Mouse (Mus musculus): ENCODE measurements around the gene Gfy. TPM values are rescaled to one million over a fixed set of nuclear protein-coding genes. Genes with fewer than 3 reads are reported as not detected.

Gfy gene
- polyA plus RNA-seq, 1 experiment from 2014 or later = not detected

Small RNAs within 50 kb of the gene (microRNA-seq; reads per million reads assigned to microRNA genes)
- gene Mir5121 (8.0 reads per million, percentile 23 among the genes with 10 or more reads in this experiment), gene Mir7055 (not detected)

Other genes with a start within 250 kb of the Gfy start
- 0.13 and 0.27 TPM in 2 replicates for gene Tsks, start 236.4 kb downstream of the Gfy start, polyA plus RNA-seq (2015; fragmentation: Nextera tagmentation; extraction: Ambion mirVana)
- 9.0 and 12.2 TPM in 2 replicates for gene Cpt1c, start 204.7 kb downstream of the Gfy start, polyA plus RNA-seq (2015; fragmentation: Nextera tagmentation; extraction: Ambion mirVana)
- 315 and 356 TPM in 2 replicates for gene Prmt1, start 193.0 kb downstream of the Gfy start, polyA plus RNA-seq (2015; fragmentation: Nextera tagmentation; extraction: Ambion mirVana)
- 61.6 and 76.7 TPM in 2 replicates for gene Irf3, start 181.9 kb downstream of the Gfy start, polyA plus RNA-seq (2015; fragmentation: Nextera tagmentation; extraction: Ambion mirVana)
- gene Bcl2l12, start 180.9 kb downstream of the Gfy start, polyA plus RNA-seq (2015; fragmentation: Nextera tagmentation; extraction: Ambion mirVana) = 34.5 and 35.4 TPM in 2 replicates
- gene Scaf1, start 163.2 kb downstream of the Gfy start, polyA plus RNA-seq (2015; fragmentation: Nextera tagmentation; extraction: Ambion mirVana) = 25.1 and 32.5 TPM in 2 replicates
- 76.4 and 80.8 TPM in 2 replicates for gene Rras, start 161.6 kb downstream of the Gfy start, polyA plus RNA-seq (2015; fragmentation: Nextera tagmentation; extraction: Ambion mirVana)
- gene Prr12, start 126.7 kb downstream of the Gfy start, polyA plus RNA-seq (2015; fragmentation: Nextera tagmentation; extraction: Ambion mirVana) = 5.0 and 7.6 TPM in 2 replicates
- 42.4 and 54.8 TPM in 2 replicates for gene Nosip, start 117.1 kb downstream of the Gfy start, polyA plus RNA-seq (2015; fragmentation: Nextera tagmentation; extraction: Ambion mirVana)
- 12.9 and 15.9 TPM in 2 replicates for gene Prrg2, start 116.9 kb downstream of the Gfy start, polyA plus RNA-seq (2015; fragmentation: Nextera tagmentation; extraction: Ambion mirVana)
- gene Rcn3, start 87.3 kb downstream of the Gfy start, polyA plus RNA-seq (2015; fragmentation: Nextera tagmentation; extraction: Ambion mirVana) = 223 and 285 TPM in 2 replicates
- gene Fcgrt, start 75.7 kb downstream of the Gfy start, polyA plus RNA-seq (2015; fragmentation: Nextera tagmentation; extraction: Ambion mirVana) = 52.5 and 62.7 TPM in 2 replicates
- gene Rps11, start 55.1 kb downstream of the Gfy start, polyA plus RNA-seq (2015; fragmentation: Nextera tagmentation; extraction: Ambion mirVana) = 794 and 808 TPM in 2 replicates
- 697 and 762 TPM in 2 replicates for gene Rpl13a, start 50.8 kb downstream of the Gfy start, polyA plus RNA-seq (2015; fragmentation: Nextera tagmentation; extraction: Ambion mirVana)
- gene Gm45713, start 43.3 kb downstream of the Gfy start, polyA plus RNA-seq (2015; fragmentation: Nextera tagmentation; extraction: Ambion mirVana) = 0.22 TPM in 1 of 2 replicates, not detected in the other
- gene Flt3l, start 43.1 kb downstream of the Gfy start, polyA plus RNA-seq (2015; fragmentation: Nextera tagmentation; extraction: Ambion mirVana) = 1.5 and 2.2 TPM in 2 replicates
- gene Pih1d1, start 25.3 kb downstream of the Gfy start, polyA plus RNA-seq (2015; fragmentation: Nextera tagmentation; extraction: Ambion mirVana) = 76.5 and 77.3 TPM in 2 replicates
- 26.4 and 40.4 TPM in 2 replicates for gene Aldh16a1, start 25.0 kb downstream of the Gfy start, polyA plus RNA-seq (2015; fragmentation: Nextera tagmentation; extraction: Ambion mirVana)
- gene Slc17a7, start 15.6 kb downstream of the Gfy start, polyA plus RNA-seq (2015; fragmentation: Nextera tagmentation; extraction: Ambion mirVana) = 2.7 and 3.5 TPM in 2 replicates
- gene Pth2, start 1.4 kb upstream of the Gfy start, polyA plus RNA-seq (2015; fragmentation: Nextera tagmentation; extraction: Ambion mirVana) = not detected in 2 replicates
- gene Ccdc155, start 25.3 kb upstream of the Gfy start, polyA plus RNA-seq (2015; fragmentation: Nextera tagmentation; extraction: Ambion mirVana) = 0.53 and 0.80 TPM in 2 replicates
- gene Dkkl1, start 32.6 kb upstream of the Gfy start, polyA plus RNA-seq (2015; fragmentation: Nextera tagmentation; extraction: Ambion mirVana) = 0.90 and 1.2 TPM in 2 replicates
- gene Tead2, start 36.2 kb upstream of the Gfy start, polyA plus RNA-seq (2015; fragmentation: Nextera tagmentation; extraction: Ambion mirVana) = 89.0 and 106 TPM in 2 replicates
- gene Cd37, start 59.5 kb upstream of the Gfy start, polyA plus RNA-seq (2015; fragmentation: Nextera tagmentation; extraction: Ambion mirVana) = 2.4 and 8.3 TPM in 2 replicates
- gene Slc6a16, start 61.5 kb upstream of the Gfy start, polyA plus RNA-seq (2015; fragmentation: Nextera tagmentation; extraction: Ambion mirVana) = 0.11 and 0.18 TPM in 2 replicates
- gene Slc6a21, start 97.9 kb upstream of the Gfy start, polyA plus RNA-seq (2015; fragmentation: Nextera tagmentation; extraction: Ambion mirVana) = not detected in 2 replicates
- gene Trpm4, start 154.2 kb upstream of the Gfy start, polyA plus RNA-seq (2015; fragmentation: Nextera tagmentation; extraction: Ambion mirVana) = 12.7 and 15.8 TPM in 2 replicates
- 25.2 and 26.4 TPM in 2 replicates for gene Hrc, start 155.7 kb upstream of the Gfy start, polyA plus RNA-seq (2015; fragmentation: Nextera tagmentation; extraction: Ambion mirVana)
- 1.6 and 2.1 TPM in 2 replicates for gene Ppfia3, start 187.4 kb upstream of the Gfy start, polyA plus RNA-seq (2015; fragmentation: Nextera tagmentation; extraction: Ambion mirVana)
- gene Lin7b, start 191.0 kb upstream of the Gfy start, polyA plus RNA-seq (2015; fragmentation: Nextera tagmentation; extraction: Ambion mirVana) = 1.2 and 1.3 TPM in 2 replicates
- 123 and 146 TPM in 2 replicates for gene Snrnp70, start 216.2 kb upstream of the Gfy start, polyA plus RNA-seq (2015; fragmentation: Nextera tagmentation; extraction: Ambion mirVana)
- 0.33 and 0.58 TPM in 2 replicates for gene Kcna7, start 226.1 kb upstream of the Gfy start, polyA plus RNA-seq (2015; fragmentation: Nextera tagmentation; extraction: Ambion mirVana)
- 0.81 and 1.6 TPM in 2 replicates for gene Ntf5, start 234.1 kb upstream of the Gfy start, polyA plus RNA-seq (2015; fragmentation: Nextera tagmentation; extraction: Ambion mirVana)
- gene Lhb, start 241.3 kb upstream of the Gfy start, polyA plus RNA-seq (2015; fragmentation: Nextera tagmentation; extraction: Ambion mirVana) = not detected in 2 replicates